Mouse (Mus musculus) cerebral cortex, adult 2 months (tissue): ENCODE results near the gene Rasgrf1.

Experiments used
- WGBS: fragments of 180-500 bp; shearing (Covaris S2); methylation state at CpG from one replicate; pipeline ENCODE4 v1.1.7; 2018; 5-methylcytosine and 5-hydroxymethylcytosine counted together

Rasgrf1 gene

GRCm38 (mm10) chr9:89908601-89909000 lies 1.1 kb upstream of the Rasgrf1 start:
- 2% methylated on average over 33 of the region's 33 CpGs for WGBS

- WGBS: 3% methylated on average over 26 of the region's 26 CpGs
Measured at GRCm38 (mm10) chr9:89910011-89910400, 298 bp downstream of the Rasgrf1 start.

GRCm38 (mm10) chr9:89910741-89911444 lies 1.2 kb downstream of the Rasgrf1 start:
- 13% methylated on average over 34 of the region's 34 CpGs for WGBS

- WGBS: 74% methylated on average over 5 of the region's 5 CpGs
Measured at GRCm38 (mm10) chr9:89911891-89912549, 2.3 kb downstream of the Rasgrf1 start.

GRCm38 (mm10) chr9:89913135-89913534 lies 3.4 kb downstream of the Rasgrf1 start:
- 72% methylated on average over 4 of the region's 4 CpGs for WGBS

- 67% methylated on average over 7 of the region's 7 CpGs for WGBS
Measured at GRCm38 (mm10) chr9:89916471-89916870, 6.8 kb downstream of the Rasgrf1 start.

- WGBS: 78% methylated on average over 1 of the region's 1 CpGs
Measured at GRCm38 (mm10) chr9:89917431-89917830, 7.7 kb downstream of the Rasgrf1 start.

- 44% methylated on average over 5 of the region's 5 CpGs for WGBS
Measured at GRCm38 (mm10) chr9:89918832-89919231, 9.1 kb downstream of the Rasgrf1 start.

- WGBS: 65% methylated on average over 9 of the region's 9 CpGs
Measured at GRCm38 (mm10) chr9:89921121-89921520, 11.4 kb downstream of the Rasgrf1 start.

GRCm38 (mm10) chr9:89922666-89923065 lies 13.0 kb downstream of the Rasgrf1 start:
- WGBS: 88% methylated on average over 1 of the region's 1 CpGs

- 42% methylated on average over 1 of the region's 1 CpGs for WGBS
Measured at GRCm38 (mm10) chr9:89924836-89925235, 15.1 kb downstream of the Rasgrf1 start.

GRCm38 (mm10) chr9:89940428-89940827 lies 30.7 kb downstream of the Rasgrf1 start:
- WGBS: 67% methylated on average over 1 of the region's 1 CpGs

GRCm38 (mm10) chr9:89946830-89947229 lies 37.1 kb downstream of the Rasgrf1 start:
- 95% methylated on average over 9 of the region's 9 CpGs for WGBS

- 53% methylated on average over 5 of the region's 5 CpGs for WGBS
Measured at GRCm38 (mm10) chr9:89948602-89949001, 38.9 kb downstream of the Rasgrf1 start.

GRCm38 (mm10) chr9:89953596-89954215 lies 44.0 kb downstream of the Rasgrf1 start:
- 93% methylated on average over 22 of the region's 22 CpGs for WGBS

- 82% methylated on average over 8 of the region's 8 CpGs for WGBS
Measured at GRCm38 (mm10) chr9:89954860-89955479, 45.3 kb downstream of the Rasgrf1 start.

GRCm38 (mm10) chr9:89958959-89959358 lies 49.3 kb downstream of the Rasgrf1 start:
- 77% methylated on average over 2 of the region's 2 CpGs for WGBS

- 75% methylated on average over 4 of the region's 4 CpGs for WGBS
Measured at GRCm38 (mm10) chr9:89964091-89964490, 54.4 kb downstream of the Rasgrf1 start.

- WGBS: 90% methylated on average over 4 of the region's 4 CpGs
Measured at GRCm38 (mm10) chr9:89967716-89968115, 58.0 kb downstream of the Rasgrf1 start.

- WGBS: 78% methylated on average over 6 of the region's 6 CpGs
Measured at GRCm38 (mm10) chr9:89968836-89969450, 59.2 kb downstream of the Rasgrf1 start.

- WGBS: 94% methylated on average over 10 of the region's 10 CpGs
Measured at GRCm38 (mm10) chr9:89970271-89970670, 60.6 kb downstream of the Rasgrf1 start.
